Mouse (Mus musculus): ENCODE measurements at regions not wholly inside any gene's neighbourhood (a gene's known extent, or its start where the extent isn't known, plus 50 kb on each side); places are given as distances from the start of the nearest gene placed in this dataset.

GRCm38 (mm10) chr3:50530654-50531053 is 87.2 kb upstream of the Slc7a11 start:
- no peak for DNase-seq (ENCODE audit: low spot score)

DNA sequence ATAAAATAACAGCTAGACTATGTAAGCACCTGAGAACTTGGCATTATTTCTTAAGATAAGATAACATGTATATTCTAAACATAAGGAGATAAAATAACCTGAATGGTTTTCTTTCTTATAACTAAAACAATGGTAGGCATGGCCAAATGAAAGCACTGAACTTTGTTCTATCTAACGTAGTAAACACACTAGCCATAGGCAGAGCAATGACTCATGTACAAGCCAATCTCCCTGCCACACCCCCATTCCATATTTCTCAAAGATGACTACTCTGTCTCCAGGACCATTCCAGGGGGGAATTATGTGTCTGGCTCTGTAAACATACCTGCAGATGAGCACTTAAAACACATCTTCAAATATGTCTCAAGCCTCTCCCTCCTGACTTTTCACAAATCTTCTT is 80.6 kb upstream of the Slc7a11 start:
- DNase-seq (ENCODE audit: low spot score), result no peak

DNA sequence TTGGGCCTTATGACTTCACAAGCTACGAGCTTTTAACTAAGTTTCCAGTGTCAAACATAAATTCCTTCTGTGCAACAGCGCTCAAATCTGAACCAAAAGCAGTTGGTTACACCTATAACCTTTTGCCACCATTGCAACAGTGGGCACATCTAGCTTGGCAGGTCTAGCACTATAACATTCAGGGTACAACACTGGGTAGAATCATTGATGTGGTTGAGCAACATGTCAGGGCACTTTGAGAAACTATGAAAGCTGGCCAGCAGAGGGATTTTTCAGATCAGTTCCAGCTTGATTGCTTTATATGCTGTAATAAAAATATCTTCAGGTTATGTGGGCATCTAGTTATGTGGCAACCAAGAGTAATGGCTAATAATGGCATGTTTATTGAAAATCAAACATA is 63.8 kb upstream of the Slc7a11 start:
- DNase-seq (ENCODE audit: low spot score), result no peak

Data from gastrocnemius, adult 18-20 months (tissue).